Mouse (Mus musculus): ENCODE data around the gene Myo18b. TPM values are rescaled to one million over a fixed set of nuclear protein-coding genes. Genes with fewer than 3 reads are reported as not detected.

Gene Myo18b
- 1.6 and 1.8 TPM in 2 replicates for polyA plus RNA-seq (2012; rRNA removed)

GRCm38 (mm10) chr5:112895674-112896654 is at the start of gene Myo18b:
TSS of gene Myo18b (minus strand) at chr5:112896362.
- TF ChIP-seq CTCF (IDR thresholded peaks at IDR 0.05; ENCODE audit: extremely low read depth, insufficient read depth, low read length): no peak
- TF ChIP-seq POLR2A (IDR thresholded peaks at IDR 0.05; ENCODE audit: extremely low read depth, insufficient read depth, low read length): no peak
- Histone ChIP-seq H3K4me1 (ENCODE audit: control insufficient read depth, insufficient read depth, low read length) (no peaks in the 10 kb centered on the region), H3K27ac (ENCODE audit: insufficient read depth, low read length) (no peak within 1 kb of the TSS)

GRCm38 (mm10) chr5:112945925-112946324 is 49.8 kb upstream of the Myo18b start:
- no peak overlapping the region for H3K27ac ChIP-seq (ENCODE audit: insufficient read depth, low read length)
- TF ChIP-seq POLR2A (IDR thresholded peaks at IDR 0.05; ENCODE audit: extremely low read depth, insufficient read depth, low read length): no peak
- no peak for TF ChIP-seq CTCF (IDR thresholded peaks at IDR 0.05; ENCODE audit: extremely low read depth, insufficient read depth, low read length)
- H3K4me3 ChIP-seq (ENCODE audit: insufficient read depth, low read length): no peak overlapping the region
- peaks cover 2% of the 10 kb centered on the region; the same call in 1 of the 2 replicates for H3K4me1 ChIP-seq (ENCODE audit: control insufficient read depth, insufficient read depth, low read length)

More at GRCm38 (mm10) chr5:112895674-112896654, at the start of gene Myo18b:
- no peak within 1 kb of the TSS for H3K4me3 ChIP-seq (ENCODE audit: insufficient read depth, low read length)

GRCm38 (mm10) chr5:112942244-112942643 is 46.1 kb upstream of the Myo18b start:
- TF ChIP-seq POLR2A (IDR thresholded peaks at IDR 0.05; ENCODE audit: extremely low read depth, insufficient read depth, low read length) (no peak), CTCF (IDR thresholded peaks at IDR 0.05; ENCODE audit: extremely low read depth, insufficient read depth, low read length) (no peak)
- Histone ChIP-seq H3K27ac (ENCODE audit: insufficient read depth, low read length) (no peak overlapping the region), H3K4me3 (ENCODE audit: insufficient read depth, low read length) (no peak overlapping the region), H3K4me1 (ENCODE audit: control insufficient read depth, insufficient read depth, low read length) (peaks cover 2% of the 10 kb centered on the region; the same call in 1 of the 2 replicates)

GRCm38 (mm10) chr5:112941001-112941400 is 44.8 kb upstream of the Myo18b start:
- peaks cover 3% of the 10 kb centered on the region; the same call in 1 of the 2 replicates for H3K4me1 ChIP-seq (ENCODE audit: control insufficient read depth, insufficient read depth, low read length)
- TF ChIP-seq POLR2A (IDR thresholded peaks at IDR 0.05; ENCODE audit: extremely low read depth, insufficient read depth, low read length): no peak
- TF ChIP-seq CTCF (IDR thresholded peaks at IDR 0.05; ENCODE audit: extremely low read depth, insufficient read depth, low read length): no peak
- no peak overlapping the region for H3K4me3 ChIP-seq (ENCODE audit: insufficient read depth, low read length)
- H3K27ac ChIP-seq (ENCODE audit: insufficient read depth, low read length): no peak overlapping the region

GRCm38 (mm10) chr5:112936632-112937031 is 40.5 kb upstream of the Myo18b start:
- TF ChIP-seq CTCF (IDR thresholded peaks at IDR 0.05; ENCODE audit: extremely low read depth, insufficient read depth, low read length): no peak
- no peak for TF ChIP-seq POLR2A (IDR thresholded peaks at IDR 0.05; ENCODE audit: extremely low read depth, insufficient read depth, low read length)
- peaks cover 10% of the 10 kb centered on the region for H3K4me1 ChIP-seq (ENCODE audit: control insufficient read depth, insufficient read depth, low read length)
- no peak overlapping the region for H3K27ac ChIP-seq (ENCODE audit: insufficient read depth, low read length)

GRCm38 (mm10) chr5:112935436-112935835 is 39.3 kb upstream of the Myo18b start:
- H3K4me1 ChIP-seq (ENCODE audit: control insufficient read depth, insufficient read depth, low read length): peaks cover 12% of the 10 kb centered on the region
- H3K4me3 ChIP-seq (ENCODE audit: insufficient read depth, low read length): no peak overlapping the region
- H3K27ac ChIP-seq (ENCODE audit: insufficient read depth, low read length): no peak overlapping the region
- TF ChIP-seq POLR2A (IDR thresholded peaks at IDR 0.05; ENCODE audit: extremely low read depth, insufficient read depth, low read length): no peak
- TF ChIP-seq CTCF (IDR thresholded peaks at IDR 0.05; ENCODE audit: extremely low read depth, insufficient read depth, low read length): no peak

More at GRCm38 (mm10) chr5:112936632-112937031, 40.5 kb upstream of the Myo18b start:
- no peak overlapping the region for H3K4me3 ChIP-seq (ENCODE audit: insufficient read depth, low read length)

- H3K4me3 ChIP-seq (ENCODE audit: insufficient read depth, low read length): no peak overlapping the region
- no peak for TF ChIP-seq POLR2A (IDR thresholded peaks at IDR 0.05; ENCODE audit: extremely low read depth, insufficient read depth, low read length)
- no peak for TF ChIP-seq CTCF (IDR thresholded peaks at IDR 0.05; ENCODE audit: extremely low read depth, insufficient read depth, low read length)
- H3K27ac ChIP-seq (ENCODE audit: insufficient read depth, low read length): no peak overlapping the region
- H3K4me1 ChIP-seq (ENCODE audit: control insufficient read depth, insufficient read depth, low read length): peaks cover 12% of the 10 kb centered on the region
Observed at GRCm38 (mm10) chr5:112932878-112933567, 36.9 kb upstream of the Myo18b start.

- no peak for TF ChIP-seq CTCF (IDR thresholded peaks at IDR 0.05; ENCODE audit: extremely low read depth, insufficient read depth, low read length)
- no peak for TF ChIP-seq POLR2A (IDR thresholded peaks at IDR 0.05; ENCODE audit: extremely low read depth, insufficient read depth, low read length)
- H3K4me1 ChIP-seq (ENCODE audit: control insufficient read depth, insufficient read depth, low read length): peaks cover 13% of the 10 kb centered on the region
- no peak overlapping the region for H3K27ac ChIP-seq (ENCODE audit: insufficient read depth, low read length)
- H3K4me3 ChIP-seq (ENCODE audit: insufficient read depth, low read length): no peak overlapping the region
Observed at GRCm38 (mm10) chr5:112931901-112932300, 35.7 kb upstream of the Myo18b start.

GRCm38 (mm10) chr5:112928201-112928881 is 32.2 kb upstream of the Myo18b start:
- TF ChIP-seq CTCF (IDR thresholded peaks at IDR 0.05; ENCODE audit: extremely low read depth, insufficient read depth, low read length): no peak
- no peak for TF ChIP-seq POLR2A (IDR thresholded peaks at IDR 0.05; ENCODE audit: extremely low read depth, insufficient read depth, low read length)
- H3K4me3 ChIP-seq (ENCODE audit: insufficient read depth, low read length): no peak overlapping the region
- peaks cover 10% of the 10 kb centered on the region for H3K4me1 ChIP-seq (ENCODE audit: control insufficient read depth, insufficient read depth, low read length)
- no peak overlapping the region for H3K27ac ChIP-seq (ENCODE audit: insufficient read depth, low read length)
